Mouse (Mus musculus) midbrain, embryonic 14.5 days (tissue): ENCODE measurements around the gene Ttc25. TPM values are rescaled to one million over a fixed set of nuclear protein-coding genes. Genes with fewer than 3 reads are reported as not detected.

Experiments
- ATAC-seq: fragments of 200-750 bp; cut with Nextera tagmentation; 2 replicates; pipeline ENCODE4 v1.8.0; 2017; ENCODE audit warnings: moderate number of reproducible peaks, moderate library complexity; ENCODE audit not compliant: low FRiP score, low TSS enrichment
- DNase-seq: peaks from one replicate; pipeline ENCODE4 v3.0.0-alpha.2; 2015
- H3K27ac ChIP-seq: fragments of 300-500 bp; sonication (generic); replicated peaks from 2 replicates; pipeline ENCODE4 v1.5.1; 2014; ENCODE audit warnings: mild to moderate bottlenecking, low read depth, low read length, moderate library complexity
- H3K27me3 ChIP-seq: fragments of 300-500 bp; sonication (generic); 2 replicates; pipeline ENCODE4 v1.6.1; 2014; ENCODE audit warnings: low read length, control low read depth, mixed read lengths; ENCODE audit not compliant: control insufficient read depth, insufficient read depth
- H3K36me3 ChIP-seq: fragments of 300-500 bp; sonication (generic); 2 replicates; pipeline ENCODE4 v1.6.1; 2014; ENCODE audit warnings: low read length, control low read depth; ENCODE audit not compliant: control insufficient read depth, insufficient read depth
- H3K4me1 ChIP-seq: fragments of 300-500 bp; sonication (generic); 2 replicates; pipeline ENCODE4 v1.6.1; 2014; ENCODE audit warnings: mild to moderate bottlenecking, antibody characterized with exemption, low read length, control low read depth; ENCODE audit not compliant: control insufficient read depth, insufficient read depth
- H3K4me2 ChIP-seq: fragments of 300-500 bp; sonication (generic); 2 replicates; pipeline ENCODE4 v1.6.1; 2014; ENCODE audit warnings: mild to moderate bottlenecking, low read length, moderate library complexity
- H3K4me3 ChIP-seq: fragments of 300-500 bp; sonication (generic); replicated peaks from 2 replicates; pipeline ENCODE4 v1.5.1; 2014; ENCODE audit warnings: low read depth, low read length
- H3K9ac ChIP-seq: fragments of 300-500 bp; sonication (generic); replicated peaks from 2 replicates; pipeline ENCODE4 v1.6.1; 2014; ENCODE audit warnings: mild to moderate bottlenecking, low read length, moderate library complexity
- H3K9me3 ChIP-seq: fragments of 300-500 bp; sonication (generic); 2 replicates; pipeline ENCODE4 v1.6.1; 2016; ENCODE audit warnings: low read length, control low read depth, mixed read lengths; ENCODE audit not compliant: control insufficient read depth
- WGBS: fragments of 180-500 bp; shearing (Covaris S2); extraction: QIAGEN DNeasy Blood & Tissue Kit; methylation state at CpG from one replicate; pipeline ENCODE4 v1.1.7; 2014; 5-methylcytosine and 5-hydroxymethylcytosine counted together
- polyA plus RNA-seq: library from polyadenylated mRNA; unstranded; fragments of >200 nt; fragmentation: Nextera tagmentation; extraction: Ambion mirVana; gene quantifications from 2 replicates; pipeline ENCODE4 v1.2.1, GENCODE M21; 2014

The Ttc25 gene
- polyA plus RNA-seq, 1 experiment from 2014 or later, result 1.9 TPM

DNA sequence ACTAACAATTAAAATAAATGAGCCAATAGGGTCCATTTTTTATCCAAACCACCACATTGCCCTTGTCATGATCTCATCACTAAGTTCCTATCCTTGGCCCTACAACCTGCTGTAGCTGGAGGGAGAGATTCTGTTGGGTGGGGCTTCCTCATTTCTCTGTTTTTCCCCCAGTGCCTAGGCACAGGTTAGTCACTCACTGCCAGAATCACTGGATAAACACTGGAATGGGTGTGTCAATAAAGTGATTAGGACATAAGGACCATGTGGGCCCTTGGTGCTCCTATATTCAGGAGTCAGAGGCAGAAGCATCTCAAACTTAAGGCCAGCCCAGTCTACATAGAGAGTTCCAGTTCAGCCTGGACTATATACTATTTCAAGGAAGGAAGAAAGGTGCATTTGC lies 8.9 kb upstream of the Ttc25 start:
- no peak overlapping the region for H3K27ac ChIP-seq

DNA sequence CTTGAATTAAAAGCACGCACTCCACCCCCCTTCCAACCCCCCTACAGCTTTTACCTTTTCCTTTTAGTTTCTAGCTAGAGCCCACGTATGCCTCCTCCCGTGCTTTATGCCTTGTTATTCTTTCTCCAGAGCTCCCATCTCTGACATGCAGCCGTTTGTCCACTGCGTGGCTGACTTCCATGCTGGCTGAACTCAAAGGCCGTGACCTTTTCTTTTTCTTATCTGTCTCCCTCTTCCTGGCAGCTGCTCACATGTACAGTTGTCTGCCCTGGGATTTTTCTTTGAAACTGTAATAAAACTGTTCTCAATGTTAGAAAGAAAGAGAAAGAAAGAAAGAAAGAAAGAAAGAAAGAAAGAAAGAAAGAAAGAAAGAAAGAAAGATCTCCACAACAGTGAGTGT lies 4.4 kb upstream of the Ttc25 start:
- Histone ChIP-seq H3K9me3 (no peaks in the 10 kb centered on the region), H3K36me3 (no peaks in the 10 kb centered on the region), H3K4me1 (peaks cover 6% of the 10 kb centered on the region), H3K27ac (no peak overlapping the region), H3K9ac (no peak overlapping the region), H3K4me2 (no peak overlapping the region), H3K27me3 (no peaks in the 10 kb centered on the region), H3K4me3 (no peak overlapping the region)
- WGBS, result 62% methylated on average over 6 of the region's 6 CpGs
- DNase-seq, result no peak
- ATAC-seq, result no peak

More for the DNA sequence above, 8.9 kb upstream of the Ttc25 start:
- Histone ChIP-seq H3K27me3 (no peaks in the 10 kb centered on the region), H3K36me3 (no peaks in the 10 kb centered on the region), H3K4me2 (no peak overlapping the region), H3K9ac (no peak overlapping the region), H3K4me3 (no peak overlapping the region), H3K9me3 (no peaks in the 10 kb centered on the region), H3K4me1 (no peaks in the 10 kb centered on the region)
- DNase-seq, result no peak
- ATAC-seq, result no peak

DNA sequence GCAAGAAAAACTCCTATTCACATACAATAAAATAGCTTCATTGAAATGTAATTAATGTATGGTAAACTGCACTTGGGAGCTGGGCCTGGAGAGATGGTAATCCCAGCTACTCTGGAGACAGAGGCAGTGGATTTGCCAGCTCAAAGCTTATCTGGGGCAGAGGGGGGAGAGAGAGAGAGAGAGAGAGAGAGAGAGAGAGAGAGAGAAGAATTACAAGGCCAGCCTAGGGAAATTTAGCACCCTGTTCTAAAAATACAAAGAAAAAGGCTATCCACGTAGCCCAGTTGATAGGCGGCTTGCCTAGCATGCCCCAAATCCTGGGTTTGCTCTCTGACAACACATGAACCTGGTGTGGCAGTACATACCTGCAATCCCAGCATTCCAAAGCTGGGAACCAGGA lies 3.8 kb upstream of the Ttc25 start:
- Histone ChIP-seq H3K4me3 (no peak overlapping the region), H3K9ac (no peak overlapping the region), H3K27me3 (no peaks in the 10 kb centered on the region), H3K4me1 (peaks cover 6% of the 10 kb centered on the region), H3K36me3 (no peaks in the 10 kb centered on the region), H3K9me3 (no peaks in the 10 kb centered on the region), H3K27ac (no peak overlapping the region), H3K4me2 (no peak overlapping the region)
- ATAC-seq (no peak), DNase-seq (no peak)
- WGBS, result 87% methylated on average over 2 of the region's 2 CpGs

DNA sequence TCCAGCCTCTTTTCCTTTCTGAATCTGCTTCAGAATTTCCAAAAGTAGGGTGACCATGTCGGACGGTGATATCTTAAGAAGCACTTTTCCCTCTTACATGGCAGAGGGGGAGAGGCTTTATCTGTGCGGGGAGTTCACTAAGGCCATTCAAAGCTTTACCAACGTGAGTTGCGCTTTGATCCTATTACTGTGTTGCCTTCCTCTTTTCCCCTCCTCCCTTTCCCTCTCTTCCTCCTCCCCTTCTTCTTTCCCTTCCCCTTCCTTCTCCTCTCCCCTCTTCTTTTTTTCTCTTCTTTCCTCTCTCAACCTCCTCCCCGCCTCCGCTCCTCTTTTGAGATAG lies 309 bp downstream of the Ttc25 start:
- Histone ChIP-seq H3K4me3 (peak overlapping the region; percentile 37), H3K4me2 (peak overlapping the region; percentile 80), H3K4me1 (peaks cover 6% of the 10 kb centered on the region), H3K9me3 (no peaks in the 10 kb centered on the region), H3K9ac (peak overlapping the region; percentile 52), H3K36me3 (no peaks in the 10 kb centered on the region), H3K27me3 (no peaks in the 10 kb centered on the region), H3K27ac (0 out of 2 replicates have a peak overlapping the region, but pooled peaks have one; percentile 49)
- DNase-seq, result no peak
- 21% methylated on average over 7 of the region's 7 CpGs for WGBS
- no peak for ATAC-seq

DNA sequence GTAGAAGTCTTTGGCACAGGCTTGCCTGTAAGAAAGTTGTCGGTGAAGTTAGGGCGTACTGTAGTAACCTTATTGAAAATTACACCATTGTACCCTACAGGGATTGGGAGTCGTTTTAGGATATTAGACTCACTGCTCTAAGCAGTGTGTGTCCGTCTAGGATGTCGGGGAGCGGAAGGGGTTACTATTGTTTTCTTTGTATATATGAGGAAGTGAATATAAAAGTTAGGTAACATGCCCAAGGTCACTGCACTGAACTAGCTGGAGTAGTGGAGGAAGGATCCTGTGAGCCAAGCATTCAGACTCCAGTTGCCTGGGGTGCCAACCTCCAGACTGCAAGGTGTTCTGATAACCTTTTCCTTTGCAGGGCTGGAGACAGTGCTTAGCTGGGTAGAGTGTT lies 1.5 kb downstream of the Ttc25 start:
- Histone ChIP-seq H3K4me1 (peaks cover 6% of the 10 kb centered on the region), H3K9ac (no peak overlapping the region), H3K4me3 (no peak overlapping the region), H3K36me3 (no peaks in the 10 kb centered on the region), H3K27ac (no peak overlapping the region), H3K4me2 (no peak overlapping the region), H3K9me3 (no peaks in the 10 kb centered on the region), H3K27me3 (no peaks in the 10 kb centered on the region)
- DNase-seq (no peak), ATAC-seq (no peak)
- 90% methylated on average over 6 of the region's 6 CpGs for WGBS

DNA sequence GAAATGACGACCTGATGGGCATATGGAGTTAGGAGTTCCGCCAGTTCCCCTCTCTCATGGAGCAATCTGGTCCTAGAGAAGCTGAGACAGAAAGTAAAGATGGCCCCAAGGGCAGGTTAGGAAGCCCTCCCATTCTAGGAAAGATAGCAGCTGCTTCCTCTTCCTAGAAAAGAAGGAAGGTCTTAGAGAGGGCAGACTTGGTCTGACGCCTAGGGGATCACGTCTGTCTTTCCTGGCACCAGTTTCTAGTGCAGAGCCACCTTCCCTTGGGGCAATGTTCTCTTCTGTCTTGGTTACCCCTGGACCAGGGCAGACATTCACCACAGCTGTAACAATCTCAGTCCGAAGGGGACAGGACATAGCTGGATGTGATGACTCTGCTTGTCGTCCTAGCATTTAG lies 2.7 kb downstream of the Ttc25 start:
- Histone ChIP-seq H3K4me1 (peaks cover 6% of the 10 kb centered on the region), H3K9ac (no peak overlapping the region), H3K4me2 (no peak overlapping the region), H3K36me3 (no peaks in the 10 kb centered on the region), H3K27me3 (no peaks in the 10 kb centered on the region), H3K9me3 (no peaks in the 10 kb centered on the region), H3K27ac (no peak overlapping the region), H3K4me3 (no peak overlapping the region)
- ATAC-seq, result no peak
- 87% methylated on average over 6 of the region's 6 CpGs for WGBS
- no peak for DNase-seq

DNA sequence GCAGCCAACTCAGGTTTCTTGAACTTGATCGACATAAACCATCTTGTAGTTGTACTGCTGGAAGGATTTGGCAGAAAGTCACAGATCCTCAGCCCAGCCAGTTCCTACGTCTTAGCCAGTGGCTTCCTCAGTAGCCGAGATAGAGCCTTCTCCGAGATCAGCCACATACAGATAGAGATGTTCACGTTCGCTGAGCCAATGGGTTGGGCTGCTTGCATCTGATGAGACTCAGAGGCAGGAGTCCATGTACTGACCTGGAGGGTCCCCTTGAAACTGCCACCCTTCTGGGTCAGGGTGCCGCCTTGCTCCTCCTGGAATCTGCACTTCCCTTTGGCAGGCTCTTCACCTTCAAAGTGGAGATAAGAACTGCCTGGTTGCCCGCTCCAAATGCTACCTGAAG lies 4.1 kb downstream of the Ttc25 start:
- Histone ChIP-seq H3K9me3 (no peaks in the 10 kb centered on the region), H3K4me2 (no peak overlapping the region), H3K4me1 (peaks cover 6% of the 10 kb centered on the region), H3K36me3 (no peaks in the 10 kb centered on the region), H3K27me3 (no peaks in the 10 kb centered on the region), H3K9ac (no peak overlapping the region), H3K27ac (no peak overlapping the region), H3K4me3 (no peak overlapping the region)
- no peak for DNase-seq
- WGBS, result 87% methylated on average over 8 of the region's 8 CpGs
- no peak for ATAC-seq

DNA sequence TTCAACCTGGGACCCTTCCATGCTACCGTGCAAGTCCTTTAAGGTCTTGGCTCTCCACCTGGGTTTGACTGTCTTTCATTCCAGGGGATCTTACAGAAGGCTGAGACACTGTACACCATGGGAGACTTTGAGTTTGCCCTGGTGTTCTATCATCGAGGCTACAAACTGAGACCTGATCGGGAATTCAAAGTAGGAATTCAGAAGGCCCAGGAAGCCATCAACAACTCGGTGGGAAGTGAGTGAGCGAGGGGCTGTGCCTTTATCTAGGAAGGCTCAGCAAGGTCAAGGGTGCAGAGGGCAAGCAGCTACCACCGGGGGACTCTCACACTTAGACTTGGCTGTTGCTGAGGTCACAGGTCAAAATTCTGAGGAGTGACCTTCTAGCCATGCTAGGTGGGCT lies 4.7 kb downstream of the Ttc25 start:
- Histone ChIP-seq H3K4me1 (peaks cover under 1% of the 10 kb centered on the region; the same call in 1 of the 2 replicates), H3K9me3 (no peaks in the 10 kb centered on the region), H3K4me3 (no peak overlapping the region), H3K27ac (no peak overlapping the region), H3K36me3 (no peaks in the 10 kb centered on the region), H3K9ac (no peak overlapping the region), H3K4me2 (no peak overlapping the region), H3K27me3 (no peaks in the 10 kb centered on the region)
- DNase-seq (no peak), ATAC-seq (no peak)
- WGBS, result 84% methylated on average over 6 of the region's 6 CpGs

DNA sequence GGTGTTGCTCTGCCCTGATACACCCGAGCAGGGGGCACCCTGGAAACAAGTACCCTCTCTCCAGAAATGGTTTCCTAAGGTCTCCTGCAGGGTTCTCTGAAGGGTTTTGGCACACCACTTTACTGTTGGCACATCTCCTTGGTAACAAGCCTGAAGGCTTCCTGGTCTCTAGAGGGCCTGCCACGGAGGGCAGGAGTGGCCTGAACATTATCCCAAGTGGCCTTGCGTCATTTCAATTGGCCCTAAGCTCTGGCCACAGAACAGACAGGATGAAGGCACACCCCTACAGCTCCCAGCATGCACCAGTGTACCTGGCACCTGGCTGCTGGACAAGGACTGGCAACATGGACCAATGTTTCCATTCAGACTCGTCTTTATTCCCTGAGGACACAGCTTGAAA lies 7.4 kb downstream of the Ttc25 start:
- no peak overlapping the region for H3K4me2 ChIP-seq
- H3K4me3 ChIP-seq, result no peak overlapping the region
- H3K4me1 ChIP-seq, result no peaks in the 10 kb centered on the region
- no peaks in the 10 kb centered on the region for H3K27me3 ChIP-seq
- DNase-seq, result no peak
- H3K9me3 ChIP-seq, result no peaks in the 10 kb centered on the region
- 89% methylated on average over 4 of the region's 4 CpGs for WGBS
- H3K9ac ChIP-seq, result no peak overlapping the region
- H3K36me3 ChIP-seq, result no peaks in the 10 kb centered on the region
- no peak for ATAC-seq
- H3K27ac ChIP-seq, result no peak overlapping the region
